Mouse (Mus musculus) liver, embryonic 14.5 days (tissue): Measurements from ENCODE around the gene Rtn2. TPM values are rescaled to one million over a fixed set of nuclear protein-coding genes. Genes with fewer than 3 reads are reported as not detected.

Experiments
- ATAC-seq: fragments of 200-750 bp; cut with Nextera tagmentation; 2 replicates; pipeline ENCODE4 v1.8.0; 2017; ENCODE audit warnings: moderate number of reproducible peaks, mild to moderate bottlenecking, moderate library complexity; ENCODE audit not compliant: insufficient read depth
- DNase-seq, 3 experiments: peaks; one replicate each; pipeline ENCODE4 v3.0.0-alpha.2; 2012 to 2013; ENCODE audit warnings: low read depth in 3 of 3, low spot score in 3 of 3
- H3K27ac ChIP-seq: fragments of 300-500 bp; sonication (generic); 2 replicates; pipeline ENCODE4 v1.5.1; 2014; ENCODE audit warnings: moderate library complexity, mild to moderate bottlenecking, control low read depth, inconsistent platforms
- H3K27me3 ChIP-seq: fragments of 300-500 bp; sonication (generic); 2 replicates; pipeline ENCODE4 v1.6.1; 2014; ENCODE audit warnings: mild to moderate bottlenecking, low read length, moderate library complexity; ENCODE audit not compliant: control insufficient read depth, insufficient read depth
- H3K36me3 ChIP-seq: fragments of 300-500 bp; sonication (generic); replicated peaks from 2 replicates; pipeline ENCODE4 v1.6.1; 2014; ENCODE audit warnings: low read depth; ENCODE audit not compliant: control insufficient read depth, insufficient read depth
- H3K4me1 ChIP-seq, 2 experiments: fragments of 200-500 bp in 1 of 2; fragments of 300-500 bp in 1 of 2; sonication (generic) in 1 of 2; replicated peaks; 2 replicates each; pipeline ENCODE4 v1.6.1; 2012 to 2014; ENCODE audit warnings: antibody characterized with exemption in 1 of 2, inconsistent platforms in 1 of 2, low read length in 1 of 2; ENCODE audit not compliant: control insufficient read depth in 2 of 2, insufficient read depth in 2 of 2
- H3K4me2 ChIP-seq: fragments of 300-500 bp; sonication (generic); 2 replicates; pipeline ENCODE4 v1.6.1; 2014; ENCODE audit warnings: low read depth, mild to moderate bottlenecking, control low read depth, moderate library complexity
- H3K4me3 ChIP-seq, 2 experiments: fragments of 200-500 bp in 1 of 2; fragments of 300-500 bp in 1 of 2; sonication (generic) in 1 of 2; 2 replicates each; pipeline ENCODE4 v1.5.1; 2012 to 2014; ENCODE audit warnings: low read depth in 2 of 2, low read length in 2 of 2, mild to moderate bottlenecking in 2 of 2, control low read depth in 1 of 2, inconsistent platforms in 1 of 2, moderate library complexity in 1 of 2; ENCODE audit not compliant: insufficient read depth in 1 of 2
- H3K9ac ChIP-seq: fragments of 300-500 bp; sonication (generic); replicated peaks from 2 replicates; pipeline ENCODE4 v1.6.1; 2014; ENCODE audit warnings: mild to moderate bottlenecking, control low read depth, moderate library complexity
- H3K9me3 ChIP-seq: fragments of 300-500 bp; sonication (generic); 2 replicates; pipeline ENCODE4 v1.6.1; 2016; ENCODE audit warnings: low read length, mixed read lengths; ENCODE audit not compliant: control insufficient read depth
- CTCF ChIP-seq: IDR thresholded peaks from 2 replicates; pipeline ENCODE4 v1.5.1; 2016; ENCODE audit warnings: antibody characterized with exemption, low read depth, control low read depth
- EP300 ChIP-seq: IDR thresholded peaks from 2 replicates; pipeline ENCODE4 v1.6.1; 2016; ENCODE audit warnings: antibody characterized with exemption, low read depth
- WGBS: fragments of 180-500 bp; shearing (Covaris S2); extraction: QIAGEN DNeasy Blood & Tissue Kit; methylation state at CpG from one replicate; pipeline ENCODE4 v1.1.7; 2014; ENCODE audit not compliant: insufficient replicate concordance; 5-methylcytosine and 5-hydroxymethylcytosine counted together
- polyA plus RNA-seq, 2 experiments: library from polyadenylated mRNA; depleted of rRNA in 1 of 2; stranded (reverse) in 1 of 2; unstranded in 1 of 2; fragments of >200 nt; fragmentation: Nextera tagmentation in 1 of 2; extraction: Ambion mirVana in 1 of 2; gene quantifications; 2 replicates each; pipeline versions ENCODE4 v1.2.1 to v1.2.3; 2012 to 2014

The Rtn2 gene
- polyA plus RNA-seq, 2 experiments, result 2.6 to 2.9 TPM

GRCm38 (mm10) chr7:19284763-19285162 lies 2.3 kb downstream of the Rtn2 start:
- H3K4me3 ChIP-seq, result no peak overlapping the region
- ATAC-seq (no peak), DNase-seq (no peak)
- no peak overlapping the region for H3K27ac ChIP-seq
- H3K27me3 ChIP-seq, result peaks cover 34% of the 10 kb centered on the region
- H3K36me3 ChIP-seq, result no peaks in the 10 kb centered on the region
- H3K4me2 ChIP-seq, result no peak overlapping the region
- H3K9ac ChIP-seq, result no peak overlapping the region
- no peaks in the 10 kb centered on the region for H3K9me3 ChIP-seq
- H3K4me1 ChIP-seq, result peaks cover 5 to 9% of the 10 kb centered on the region in 2 experiments
- TF ChIP-seq CTCF (peak; percentile 87), EP300 (no peak)
- WGBS, result 7% methylated on average over 4 of the region's 4 CpGs

GRCm38 (mm10) chr7:19290969-19291596 lies 8.7 kb downstream of the Rtn2 start:
- DNase-seq (no peak), ATAC-seq (peak; percentile 79)
- Histone ChIP-seq H3K4me2 (peak overlapping the region; percentile 90), H3K36me3 (no peaks in the 10 kb centered on the region), H3K4me1 (peaks cover 16% of the 10 kb centered on the region in 2 experiments), H3K27ac (peak overlapping the region; percentile 49), H3K4me3 (peak overlapping the region; percentile 53 to 54), H3K9me3 (no peaks in the 10 kb centered on the region), H3K27me3 (no peaks in the 10 kb centered on the region), H3K9ac (peak overlapping the region; percentile 53)
- TF ChIP-seq CTCF (no peak), EP300 (no peak)
- WGBS, result under 1% methylated on average over 20 of the region's 20 CpGs

GRCm38 (mm10) chr7:19295503-19296185 lies 13.2 kb downstream of the Rtn2 start:
- peak in 2 of 3 experiments; percentile 64 to 75 for DNase-seq
- Histone ChIP-seq H3K4me1 (peaks cover 14 to 16% of the 10 kb centered on the region in 2 experiments), H3K4me2 (peak overlapping the region; percentile 59), H3K27me3 (no peaks in the 10 kb centered on the region), H3K4me3 (peak overlapping the region; percentile 44 to 68), H3K9me3 (no peaks in the 10 kb centered on the region), H3K27ac (no peak overlapping the region), H3K9ac (peak overlapping the region; percentile 10; the same call in 1 of the 2 replicates), H3K36me3 (no peaks in the 10 kb centered on the region)
- WGBS, result 12% methylated on average over 22 of the region's 22 CpGs
- TF ChIP-seq EP300, result no peak
- TF ChIP-seq CTCF, result peak; percentile 94
- ATAC-seq, result peak; percentile 33

- WGBS, result 76% methylated on average over 6 of the region's 6 CpGs
- H3K4me2 ChIP-seq, result no peak overlapping the region
- DNase-seq, result no peak
- no peak overlapping the region for H3K9ac ChIP-seq
- H3K4me1 ChIP-seq, result peaks cover 3 to 9% of the 10 kb centered on the region in 2 experiments
- H3K36me3 ChIP-seq, result no peaks in the 10 kb centered on the region
- no peaks in the 10 kb centered on the region for H3K9me3 ChIP-seq
- no peak for TF ChIP-seq EP300
- TF ChIP-seq CTCF, result peak; percentile 31
- no peak overlapping the region for H3K27ac ChIP-seq
- H3K27me3 ChIP-seq, result peaks cover 9% of the 10 kb centered on the region
- H3K4me3 ChIP-seq, result no peak overlapping the region
- ATAC-seq, result no peak
These were observed 14.6 kb downstream of the Rtn2 start for GRCm38 (mm10) chr7:19297034-19297433.

- DNase-seq (no peak), ATAC-seq (no peak)
- Histone ChIP-seq H3K9me3 (no peaks in the 10 kb centered on the region), H3K36me3 (no peaks in the 10 kb centered on the region), H3K4me2 (no peak overlapping the region), H3K27me3 (peaks cover 17% of the 10 kb centered on the region), H3K4me3 (no peak overlapping the region), H3K27ac (no peak overlapping the region), H3K9ac (no peak overlapping the region), H3K4me1 (peaks cover 3 to 7% of the 10 kb centered on the region in 2 experiments; a peak in 2 of 4 replicates)
- 69% methylated on average over 5 of the region's 5 CpGs for WGBS
- TF ChIP-seq CTCF, result no peak
- TF ChIP-seq EP300, result no peak
These were observed 15.4 kb downstream of the Rtn2 start for GRCm38 (mm10) chr7:19297794-19298193.
